Mouse (Mus musculus): Measurements from ENCODE around the gene Tgm7.
"Not testable (repeated sequence)": the region's sequence is repeated elsewhere in the genome, so short reads cannot be mapped to it uniquely, and the experiment has no call there.

The Tgm7 gene

DNA sequence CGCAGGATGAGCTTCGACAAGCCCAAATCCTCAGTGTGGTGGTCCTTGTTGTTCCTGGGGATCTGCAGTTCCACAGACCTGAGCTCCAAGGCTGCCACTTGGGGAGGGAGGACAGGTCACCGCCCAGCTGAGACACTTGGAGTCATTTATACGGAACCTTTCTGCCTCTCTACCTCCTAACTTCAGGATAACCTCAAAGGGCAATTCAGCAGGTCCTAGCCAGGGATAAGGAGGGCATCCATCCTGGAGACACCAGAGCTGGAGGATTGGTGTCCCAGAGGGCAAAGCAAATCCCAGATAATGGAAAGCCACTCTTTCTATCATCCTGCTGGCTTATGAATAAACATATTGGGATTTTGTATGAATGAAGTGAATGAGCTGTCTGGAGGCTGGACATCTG lies at the start of gene Tgm7:
Tgm7 (minus strand) TSS at position 101 of the 400 bp plus-strand sequence.
- no peak for DNase-seq

DNA sequence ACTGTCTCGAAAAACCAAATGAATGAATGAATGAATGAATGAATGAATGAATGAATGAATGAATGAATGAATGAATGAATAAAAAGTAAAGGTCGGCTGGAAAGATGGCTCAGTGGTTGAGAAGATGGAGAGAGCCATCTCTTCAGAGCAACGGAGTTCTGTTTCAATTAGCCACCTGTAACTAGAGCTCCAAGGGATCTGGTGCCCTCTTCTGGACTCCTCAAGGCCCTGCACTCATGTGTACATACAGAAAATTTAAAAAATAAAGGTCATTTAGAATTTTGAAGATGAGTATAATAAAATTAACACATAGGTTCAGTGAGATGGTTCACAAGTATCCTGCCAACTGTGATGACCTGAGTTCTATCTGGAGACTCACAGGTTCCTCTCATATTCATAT lies 43.5 kb upstream of the Tgm7 start:
- DNase-seq = no peak

DNA sequence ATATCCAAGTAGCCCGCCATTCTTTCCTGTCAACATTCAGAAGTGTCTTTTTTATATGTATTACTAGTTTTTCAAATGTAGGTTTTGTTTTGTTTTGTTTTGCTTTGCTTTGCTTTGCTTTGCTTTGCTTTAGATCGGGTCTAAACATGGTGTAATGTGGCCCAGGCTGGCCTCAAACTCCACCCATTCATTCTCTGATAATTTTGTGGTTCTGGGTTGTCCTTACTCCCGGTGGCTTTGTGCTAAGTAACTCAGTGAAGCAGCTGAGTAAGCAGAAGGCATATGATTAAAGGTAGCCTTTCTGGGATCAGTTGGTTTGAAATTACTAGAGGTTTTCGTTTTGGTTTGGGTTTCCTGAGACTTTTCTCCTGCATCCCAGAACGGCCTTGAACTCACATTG lies 40.1 kb upstream of the Tgm7 start:
- no peak for DNase-seq

DNA sequence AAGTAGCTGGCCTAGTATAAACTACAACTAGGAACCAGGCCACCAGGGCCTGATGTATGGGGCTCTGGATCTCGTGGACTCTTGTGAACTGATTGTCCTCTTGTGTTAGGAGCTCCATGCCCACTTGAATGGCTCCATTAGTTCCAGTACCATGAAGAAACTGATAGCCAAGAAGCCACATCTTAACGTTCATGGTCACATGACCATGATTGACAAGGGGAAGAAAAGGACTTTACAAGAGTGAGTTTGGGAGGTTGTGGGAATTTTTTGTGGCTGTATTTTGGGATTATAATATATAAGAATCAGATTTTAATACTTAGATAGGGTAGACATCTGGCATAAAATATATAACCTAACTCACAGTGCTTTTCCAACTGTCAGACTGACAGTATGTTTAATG lies 32.8 kb upstream of the Tgm7 start:
- DNase-seq = no peak

DNA sequence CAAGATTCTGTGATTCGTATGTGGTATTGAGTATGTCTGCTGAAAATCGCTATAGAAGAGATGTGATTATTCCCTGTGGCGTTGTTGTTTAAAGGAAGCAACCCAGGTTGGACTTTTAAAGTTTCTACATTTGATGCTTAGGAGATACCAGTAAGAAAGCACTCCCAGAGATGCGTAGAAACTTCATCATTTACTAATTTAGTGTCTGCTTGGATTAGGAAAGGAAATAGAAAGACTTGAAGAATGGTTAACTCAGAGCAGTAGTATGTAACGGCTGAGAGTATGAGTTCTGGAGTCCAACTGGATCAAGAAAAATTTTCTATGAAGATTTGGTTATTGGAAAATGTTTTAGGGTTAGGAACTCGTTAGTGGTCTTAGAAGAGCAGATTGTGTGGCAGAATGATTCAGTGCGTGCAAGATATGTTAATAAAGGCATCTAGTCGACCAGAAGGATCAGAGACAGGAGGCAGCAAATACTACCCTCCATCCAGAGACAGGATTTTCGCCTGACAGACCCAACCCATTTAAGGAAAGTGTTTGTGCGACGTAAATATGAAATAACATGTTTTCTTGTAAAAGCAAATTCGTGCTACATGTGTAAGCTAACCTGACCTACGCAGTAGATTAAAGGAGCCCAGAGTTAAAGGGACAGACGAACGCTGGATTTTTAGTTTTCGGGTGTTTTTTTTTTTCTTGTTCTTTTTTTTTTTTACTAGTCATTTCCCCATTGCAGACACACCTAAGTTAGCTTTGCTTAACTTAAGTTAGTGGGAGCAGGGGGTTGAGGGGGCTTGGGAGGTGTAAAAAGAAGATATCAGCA lies 31.8 kb upstream of the Tgm7 start:
- peak in 1 of 2 experiments; percentile 23 for DNase-seq

DNA sequence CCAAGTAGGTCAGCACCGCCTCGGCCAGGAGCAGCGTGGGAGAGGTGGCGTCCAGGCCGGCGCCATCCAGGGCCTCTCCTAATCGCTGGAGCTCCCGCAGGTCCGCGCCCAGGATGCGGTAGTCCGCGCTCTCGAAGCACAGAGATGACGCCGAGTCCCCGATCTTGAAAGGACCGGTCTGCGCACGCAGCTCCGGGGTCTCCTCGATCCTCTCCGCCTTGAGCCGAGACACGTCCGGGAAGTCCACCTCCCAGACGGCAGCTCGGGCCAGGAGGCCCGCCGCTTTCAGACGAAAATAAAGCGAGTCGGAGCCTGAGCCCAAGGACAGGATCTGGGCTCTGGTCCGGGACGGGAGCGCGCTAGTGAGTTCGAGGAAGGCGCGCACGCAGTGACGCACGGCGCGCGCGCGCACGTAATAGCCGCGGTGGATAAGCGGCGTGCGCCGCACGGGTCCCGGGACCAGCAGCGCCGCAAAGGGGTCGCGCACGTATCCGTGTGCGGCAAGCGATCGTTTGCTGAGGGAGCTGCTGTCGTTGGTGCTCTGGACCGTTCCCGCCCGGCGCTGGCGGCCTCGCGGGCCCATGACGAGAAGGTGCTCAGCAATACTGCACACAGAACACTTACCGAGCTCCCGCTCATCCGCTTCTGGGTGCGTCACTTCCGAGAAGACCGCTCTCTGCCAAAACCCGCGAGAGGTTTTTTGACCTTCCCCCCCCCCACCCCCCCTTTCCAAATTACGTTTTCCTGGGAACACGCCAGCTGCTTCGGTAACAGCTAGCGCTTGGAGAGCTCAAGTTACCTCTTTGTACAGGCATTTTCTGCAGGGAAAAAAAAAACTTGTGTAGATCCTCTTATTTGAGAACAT lies 30.7 kb upstream of the Tgm7 start, which contains the start of the genes Adal and Lcmt2:
Adal (plus strand) TSS at position 411 of the 865 bp plus-strand sequence.
Lcmt2 (minus strand) TSS at position 636 of the 865 bp plus-strand sequence.
- DNase-seq = peak; percentile 95

DNA sequence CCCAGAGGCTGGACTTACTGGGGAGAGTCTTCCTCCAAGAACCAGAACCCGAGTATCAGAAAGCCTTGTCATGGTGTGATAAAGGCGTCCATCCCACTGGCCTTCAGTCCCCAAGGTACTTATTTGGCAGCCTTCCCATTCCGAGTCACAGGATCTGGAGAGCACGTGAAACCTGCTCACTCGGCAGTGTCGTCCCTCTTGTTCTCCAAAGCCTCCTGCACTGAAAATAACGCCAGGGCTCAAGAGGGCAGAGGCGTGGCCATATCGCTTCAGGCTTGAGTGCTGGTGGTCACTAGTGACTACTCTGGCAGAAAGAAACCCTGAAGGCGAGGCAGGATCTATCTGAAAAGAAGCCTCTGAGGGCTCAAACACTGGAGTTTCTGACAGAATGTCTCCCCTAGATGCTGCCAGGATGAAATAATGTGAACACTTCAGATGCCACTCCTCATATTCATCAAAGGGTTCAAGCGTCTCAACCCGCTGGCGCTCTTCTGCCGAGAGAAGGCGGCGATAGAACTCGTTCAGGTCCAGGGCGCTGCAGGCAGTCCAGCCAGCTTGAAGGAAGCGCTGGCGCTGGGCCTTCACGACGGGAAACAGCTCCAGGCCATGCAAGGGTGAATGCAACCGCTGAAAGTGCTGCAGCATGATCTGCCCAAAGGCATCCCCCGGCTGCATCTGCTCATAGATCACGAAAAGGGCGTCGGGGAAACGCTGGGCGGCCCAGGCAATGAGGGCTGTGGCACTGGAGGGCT lies 29.8 kb upstream of the Tgm7 start:
- DNase-seq = peak; percentile 83 to 85

DNA sequence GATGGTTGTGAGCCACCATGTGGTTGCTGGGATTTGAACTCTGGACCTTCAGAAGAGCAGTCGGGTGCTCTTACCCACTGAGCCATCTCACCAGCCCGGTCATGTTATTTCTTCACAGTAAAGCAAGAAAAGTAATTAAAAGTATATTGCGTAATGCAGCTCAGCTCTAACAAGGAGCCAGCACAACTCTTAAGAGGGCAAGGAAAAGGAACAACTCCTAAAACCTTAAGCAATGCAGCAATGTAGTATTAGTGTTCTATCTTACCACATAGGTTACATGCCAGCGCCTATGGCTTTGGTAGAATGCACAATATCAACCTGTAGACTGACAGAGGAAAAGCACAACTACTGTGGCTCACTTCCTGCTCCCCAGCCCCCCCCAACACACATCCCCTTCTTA lies 27.8 kb upstream of the Tgm7 start:
- DNase-seq = peak in 1 of 2 experiments; percentile 3

DNA sequence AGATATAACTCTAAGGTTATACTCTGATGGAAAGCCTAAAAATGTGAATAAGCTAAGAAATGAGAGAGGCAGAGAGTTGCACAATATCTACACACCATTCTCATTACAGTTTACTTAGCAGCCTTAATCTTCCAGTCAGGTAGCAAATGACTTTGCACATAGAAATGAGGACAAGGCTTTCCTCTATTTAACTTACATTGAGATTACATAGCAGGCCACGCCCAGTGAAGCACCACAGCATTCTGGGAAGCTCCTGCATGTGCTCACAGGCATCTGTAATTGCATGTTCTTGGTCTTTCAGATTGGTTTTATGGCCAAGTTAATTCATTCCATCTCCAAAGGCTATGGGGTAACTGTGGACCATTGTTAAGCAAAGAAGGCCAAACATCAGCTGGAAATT lies 23.2 kb upstream of the Tgm7 start:
- no peak for DNase-seq

DNA sequence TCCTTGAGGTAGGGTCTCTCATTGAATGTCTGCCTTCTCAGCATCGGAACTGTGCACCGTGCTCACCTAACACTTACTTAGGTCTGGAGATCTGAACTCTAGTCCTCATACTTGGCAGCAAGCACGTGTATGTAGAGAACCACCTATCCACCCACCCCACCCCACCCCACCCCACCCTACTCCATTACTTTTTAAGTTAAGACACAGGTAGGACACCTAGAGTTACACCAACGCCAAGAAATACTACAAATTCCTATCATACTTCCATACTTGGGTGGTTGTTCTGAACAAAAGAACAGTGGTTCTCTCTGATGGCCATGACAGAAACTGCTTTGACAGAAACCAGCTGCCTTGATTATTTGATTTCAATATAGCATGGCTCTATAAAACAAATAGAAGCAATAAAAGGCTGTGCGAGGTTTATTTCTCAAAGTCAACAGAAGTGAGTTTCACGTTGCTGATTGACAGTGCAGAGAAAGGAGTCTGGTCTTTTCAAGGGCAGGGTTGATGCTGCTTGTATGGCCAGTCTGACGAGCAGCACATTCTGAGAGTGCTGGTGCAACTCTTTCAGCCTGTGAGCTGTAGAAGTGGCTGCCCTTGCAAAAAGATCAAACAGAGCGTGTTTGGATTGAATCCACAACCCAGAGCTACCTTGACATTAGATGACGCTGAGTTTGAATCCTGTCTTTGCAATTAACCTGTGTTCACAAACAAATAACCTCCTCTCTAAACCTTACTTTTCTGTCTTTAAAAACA lies 19.4 kb upstream of the Tgm7 start:
- DNase-seq = no peak

DNA sequence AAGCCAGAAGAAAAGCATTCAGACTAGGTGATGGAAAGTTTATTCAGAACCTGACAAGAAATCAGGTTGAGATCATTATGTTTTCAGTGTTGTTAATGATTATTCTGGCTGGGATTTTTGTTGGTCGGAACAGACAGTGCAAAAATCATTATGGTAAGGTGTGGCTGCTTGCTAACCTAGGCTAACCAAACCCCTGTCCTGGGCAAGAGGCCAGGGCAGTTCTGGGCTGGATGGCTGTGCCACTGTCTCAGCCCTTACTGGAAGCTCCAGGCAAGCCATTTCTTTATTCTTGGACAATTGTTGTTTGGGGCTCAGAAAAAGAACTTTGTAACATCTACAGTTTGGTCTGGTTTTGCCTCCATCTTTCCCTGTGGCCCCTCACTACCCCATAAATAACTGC lies 17.9 kb upstream of the Tgm7 start:
- DNase-seq = no peak

DNA sequence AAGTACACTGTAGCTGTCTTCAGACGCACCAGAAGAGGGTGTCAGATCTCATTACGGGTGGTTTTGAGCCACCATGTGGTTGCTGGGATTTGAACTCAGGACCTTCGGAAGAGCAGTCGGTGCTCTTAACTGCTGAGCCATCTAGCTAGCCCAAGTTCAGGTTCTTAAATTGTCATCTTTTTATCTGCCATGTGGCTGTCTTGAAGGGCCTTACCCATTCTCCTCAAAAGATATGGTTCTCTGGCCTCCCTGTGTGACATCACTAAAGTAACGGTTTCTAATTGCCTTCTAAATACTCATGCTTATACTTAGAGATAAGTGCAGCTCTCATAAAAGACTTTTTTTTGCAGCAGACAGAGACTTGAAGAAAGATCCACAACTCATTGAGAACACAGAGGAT lies 16.7 kb upstream of the Tgm7 start:
- not testable (repeated sequence) for DNase-seq

DNA sequence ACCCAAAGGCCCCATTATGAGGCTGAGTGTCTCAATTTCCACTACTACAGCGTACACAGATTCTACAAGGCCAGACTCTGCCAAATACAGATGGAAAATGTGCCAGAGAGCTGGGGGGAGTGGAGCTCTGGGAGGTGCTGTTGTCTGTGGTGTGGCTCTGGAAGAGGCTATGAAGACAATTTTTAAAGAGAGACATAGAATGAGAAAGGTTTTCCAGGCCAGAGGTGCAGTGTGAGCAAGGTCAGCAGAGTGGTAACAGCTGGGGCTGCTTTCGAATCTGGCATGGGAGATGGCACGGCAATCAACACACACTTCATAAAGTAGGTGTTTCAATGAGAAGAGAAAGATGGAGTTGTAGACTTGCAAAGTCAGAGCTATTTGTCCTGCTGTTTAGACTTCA lies 9.7 kb upstream of the Tgm7 start:
- DNase-seq = no peak

DNA sequence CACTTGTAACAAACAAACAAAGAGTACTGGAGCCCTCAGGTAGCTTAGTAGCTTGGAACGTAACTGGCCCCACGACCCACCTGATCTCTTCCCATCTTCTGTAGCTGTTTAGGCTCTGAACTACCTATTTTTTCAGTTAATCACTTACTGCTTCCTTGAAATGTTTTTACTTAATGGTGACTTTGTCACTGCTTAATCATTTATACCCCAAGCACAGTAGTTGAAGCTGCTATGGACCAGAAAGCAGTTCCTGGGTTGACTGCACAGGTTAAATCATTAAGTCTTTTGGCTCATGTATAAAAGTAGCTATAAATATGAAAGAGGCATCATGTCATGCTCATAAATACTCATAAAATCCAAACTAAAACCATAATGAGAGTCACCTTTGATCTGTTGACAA lies 5.8 kb upstream of the Tgm7 start:
- DNase-seq = no peak

DNA sequence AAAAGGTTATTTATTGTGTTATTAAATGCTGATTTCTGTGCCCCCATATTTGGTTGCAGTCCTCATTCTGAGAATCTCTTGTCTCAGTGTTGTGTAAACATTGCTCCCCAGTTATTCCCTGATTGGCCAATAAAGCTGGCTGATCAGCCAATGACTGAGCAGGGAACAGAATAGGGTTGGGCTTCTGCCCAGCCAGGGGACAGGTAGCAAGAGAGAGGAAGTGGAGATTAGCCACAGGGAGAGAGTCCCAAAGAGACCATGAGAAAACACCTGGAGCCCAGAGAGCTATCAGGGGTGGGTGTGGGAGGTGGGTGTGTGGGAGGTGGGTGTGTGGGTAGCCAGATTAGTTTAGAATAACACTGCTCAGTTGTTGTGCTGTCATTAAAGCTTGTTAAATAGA lies 3.7 kb downstream of the Tgm7 start:
- no peak for DNase-seq

DNA sequence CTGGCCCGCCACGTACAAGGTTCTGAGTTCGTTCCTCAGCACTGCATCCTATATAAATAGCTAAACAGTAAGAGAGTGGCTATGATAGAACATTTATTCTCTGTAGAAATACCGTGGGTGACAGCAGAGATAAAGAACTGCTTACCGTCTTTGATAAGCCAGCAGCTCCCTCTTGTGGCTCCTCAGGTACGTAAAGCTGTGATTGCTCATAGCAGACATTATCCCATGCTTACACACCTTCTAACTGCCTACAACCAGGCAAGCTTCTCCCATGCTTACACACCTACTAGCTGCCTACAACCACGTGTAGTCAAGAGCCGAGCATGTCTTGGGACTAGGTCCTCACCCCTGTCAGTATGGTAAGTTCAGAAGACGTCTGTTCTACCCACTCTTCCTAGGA lies 7.5 kb downstream of the Tgm7 start:
- DNase-seq = peak; percentile 84 to 86

DNA sequence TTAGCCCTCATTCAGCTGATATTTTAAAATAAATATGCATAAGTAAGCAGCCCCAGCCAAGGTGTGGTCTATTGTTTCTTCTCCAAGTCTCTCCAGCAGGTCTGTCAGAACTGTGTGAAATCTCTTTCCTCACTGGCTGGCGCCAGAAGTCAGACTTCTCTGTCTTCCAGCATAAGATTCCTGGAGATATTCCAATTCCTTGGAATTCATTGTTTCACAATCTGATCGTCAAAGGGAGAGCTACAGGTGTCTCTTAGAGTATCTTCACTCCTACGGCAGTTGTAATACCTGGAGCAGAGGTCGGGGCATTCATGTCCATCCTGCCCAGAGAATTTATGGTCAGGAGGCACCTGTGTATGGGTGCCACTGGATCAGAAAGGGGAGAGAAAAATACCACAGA lies 19.8 kb downstream of the Tgm7 start:
- DNase-seq = no peak

DNA sequence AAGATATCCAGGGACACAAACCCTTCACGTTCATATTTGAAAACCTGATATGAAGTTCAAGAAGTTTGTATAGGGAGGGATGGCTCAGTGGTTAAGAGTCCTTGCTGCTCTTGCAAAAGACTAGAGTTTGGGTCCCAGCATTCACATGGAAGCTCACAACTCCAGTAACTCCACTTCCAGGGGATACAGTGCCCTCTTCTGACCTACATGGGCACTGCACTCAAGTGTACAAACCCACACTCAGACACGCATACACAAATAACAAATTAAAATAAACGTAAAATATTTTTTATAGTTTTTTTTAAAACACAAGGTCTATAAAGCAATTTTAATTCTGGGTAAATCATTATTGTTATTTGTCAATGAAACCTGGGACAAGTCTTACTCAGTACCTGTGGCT lies 21.1 kb downstream of the Tgm7 start:
- DNase-seq = no peak

DNA sequence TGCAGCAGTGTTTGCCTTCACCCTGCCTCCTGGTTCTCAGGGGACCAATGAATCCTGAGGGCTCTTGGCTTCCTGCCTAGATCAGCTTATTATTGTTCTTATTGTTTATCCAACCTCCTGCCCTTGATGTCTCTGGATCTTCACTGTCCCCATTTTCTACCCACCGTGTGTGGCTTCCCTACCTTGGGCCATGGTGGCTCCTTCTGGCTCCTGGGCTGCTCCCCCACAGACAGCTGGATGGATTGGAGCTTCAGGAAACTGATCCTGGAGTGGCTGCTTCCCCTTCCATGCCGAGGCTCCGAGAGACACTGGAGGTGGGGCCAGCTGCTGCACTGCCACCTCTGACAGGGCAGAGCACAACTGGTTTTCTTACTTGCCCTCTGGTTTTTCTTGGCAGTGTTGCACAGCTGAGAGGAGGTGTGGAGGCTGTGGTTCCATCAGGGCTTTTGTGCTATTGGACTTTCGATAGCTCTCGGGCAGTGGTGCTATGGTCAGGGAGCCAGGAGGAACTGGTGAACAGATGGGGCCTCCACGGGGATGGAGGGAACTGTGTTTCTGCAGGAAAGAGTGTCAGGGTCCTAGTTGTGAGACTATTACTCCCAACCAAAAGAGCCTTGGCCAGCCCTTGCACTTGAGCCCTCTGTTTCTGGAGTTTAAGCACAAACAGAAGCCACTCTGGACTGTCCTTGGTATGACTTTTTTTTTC lies 24.0 kb downstream of the Tgm7 start, which contains the start of gene Tgm5:
Tgm5 (minus strand) TSS at position 362 of the 706 bp plus-strand sequence.
- peak; percentile 62 to 72 for DNase-seq

DNA sequence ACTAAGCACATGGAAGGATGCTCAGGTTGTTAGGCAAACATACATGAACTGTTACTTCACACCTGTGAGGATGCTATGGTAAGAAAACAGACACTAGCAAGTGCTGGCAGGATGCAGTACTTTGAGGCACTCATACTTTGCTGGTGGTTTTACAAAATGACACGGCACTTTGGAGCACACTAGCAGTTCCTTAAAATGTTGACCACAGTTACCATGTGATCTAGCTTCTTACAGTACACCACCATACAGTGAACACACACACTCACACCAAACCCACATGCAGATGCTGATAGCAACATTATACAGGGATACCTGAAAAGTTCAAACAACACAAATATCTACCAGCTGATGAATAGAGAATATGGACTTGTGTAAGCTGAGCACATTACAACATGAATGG lies 27.0 kb downstream of the Tgm7 start:
- no peak for DNase-seq

DNA sequence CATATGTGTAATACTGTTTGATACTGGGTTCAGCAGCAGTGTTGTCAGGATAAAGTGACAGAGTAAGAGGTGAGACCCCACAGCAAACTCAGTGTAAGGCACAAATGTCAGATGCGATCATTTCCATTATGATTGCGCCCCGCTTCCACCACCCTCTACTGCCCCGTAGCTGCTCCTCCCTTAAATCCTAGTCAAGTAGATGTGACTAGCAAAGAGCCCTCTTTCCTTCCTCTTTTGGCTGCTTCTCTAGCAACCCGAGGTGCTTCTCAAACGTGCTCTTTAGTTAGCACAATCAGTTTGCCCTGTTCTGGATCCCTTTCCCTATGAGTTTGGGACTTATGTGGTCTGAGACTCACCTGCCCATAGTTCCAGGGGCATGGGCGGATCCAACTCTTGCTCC lies 34.8 kb downstream of the Tgm7 start:
- DNase-seq = no peak

DNA sequence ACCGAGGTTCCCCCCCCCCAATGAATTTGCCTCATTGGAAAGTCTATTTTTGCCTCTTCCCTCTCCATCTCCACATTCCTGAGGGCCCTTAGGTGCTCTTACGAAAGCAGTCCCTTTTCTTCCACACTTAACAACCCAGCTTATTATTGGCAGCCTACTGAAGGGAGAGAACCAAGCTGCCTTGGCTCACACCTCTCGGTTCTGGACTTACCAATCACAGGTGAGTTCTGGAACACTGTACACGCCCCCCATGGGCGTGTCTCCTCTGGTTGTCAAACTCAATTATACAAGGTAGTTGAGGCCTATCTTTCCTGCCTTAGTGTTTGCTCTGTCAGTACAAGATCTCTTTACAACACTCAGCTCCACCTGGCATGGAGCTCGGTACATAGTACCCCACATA lies 37.7 kb downstream of the Tgm7 start:
- DNase-seq = no peak
